Mouse (Mus musculus) ES-E14 (cell line): ENCODE measurements around the gene Npas3.

Source experiments
- CHD2 ChIP-seq: IDR thresholded peaks from 2 replicates; pipeline ENCODE4 v1.6.1; 2014; ENCODE audit warnings: mild to moderate bottlenecking, low read depth, low read length, inconsistent platforms
- HCFC1 ChIP-seq: IDR thresholded peaks from 2 replicates; pipeline ENCODE4 v1.6.1; 2012; ENCODE audit warnings: low read length, inconsistent platforms, borderline replicate concordance; ENCODE audit not compliant: insufficient read depth
- MAFK ChIP-seq: IDR thresholded peaks from 2 replicates; pipeline ENCODE4 v1.6.1; 2014; ENCODE audit warnings: mild to moderate bottlenecking, low read depth, low read length, inconsistent platforms; ENCODE audit not compliant: insufficient read depth

DNA sequence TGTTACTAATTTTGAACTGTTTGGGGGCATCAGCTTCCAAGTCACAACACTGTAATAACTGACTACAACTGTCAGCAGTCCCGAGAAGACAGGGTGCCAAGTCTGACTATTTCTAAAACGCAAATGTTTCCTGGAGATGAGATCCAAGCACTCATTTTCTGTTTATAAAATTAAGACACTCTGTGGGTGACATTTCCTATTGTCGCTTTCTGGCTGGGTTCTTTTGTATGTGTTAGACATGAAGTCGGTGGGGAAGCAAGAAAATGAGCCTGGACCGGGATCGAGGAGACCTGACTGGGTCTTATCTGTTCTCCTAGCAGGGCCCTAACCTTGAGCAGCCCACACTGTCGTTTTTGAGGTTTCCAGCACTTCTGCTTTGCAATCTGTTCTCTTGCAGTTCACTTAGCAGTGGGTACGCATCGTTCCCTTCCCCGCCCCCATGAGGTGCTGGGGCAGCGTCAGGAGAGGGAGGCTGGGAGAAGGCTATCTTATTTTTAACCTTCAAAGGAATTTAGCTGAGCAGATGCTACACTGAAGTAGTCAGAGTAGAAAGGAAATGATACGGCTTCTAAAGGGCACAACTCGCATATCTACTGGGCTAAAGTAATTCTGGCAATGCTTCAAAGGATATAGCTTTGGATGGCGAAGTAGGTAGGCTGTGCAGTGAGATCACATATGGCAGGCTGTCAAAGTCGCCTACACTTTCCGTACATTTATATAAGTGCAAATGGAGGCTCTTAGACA, 593.6 kb downstream of the Npas3 start:
- TF ChIP-seq MAFK (no peak), HCFC1 (no peak), CHD2 (no peak)
